Mouse (Mus musculus): Measurements from ENCODE around the gene Grhl3.

DNA sequence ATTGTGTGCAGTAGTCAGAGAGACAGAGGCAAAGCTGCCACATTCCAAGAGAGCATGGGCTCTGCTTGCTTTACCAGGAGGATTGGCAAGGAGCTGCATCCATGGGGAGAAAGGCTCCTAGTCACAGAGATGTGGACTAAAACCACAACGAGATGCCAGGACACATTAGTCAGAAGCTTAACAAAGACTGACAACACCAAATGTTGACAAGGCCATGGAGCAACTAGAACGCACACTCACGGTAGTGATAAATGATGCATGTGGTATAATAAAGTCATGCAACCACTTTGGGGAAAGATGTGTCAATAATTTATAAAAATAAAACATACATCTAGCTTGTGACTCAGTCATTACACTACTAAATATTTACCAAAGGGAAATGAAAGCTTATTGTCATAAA, 28.1 kb upstream of the Grhl3 start:
- TF ChIP-seq UBTF (IDR thresholded peaks at IDR 0.05; ENCODE audit: low read depth, low read length) = no peak
- TF ChIP-seq POLR2A (IDR thresholded peaks at IDR 0.05; ENCODE audit: low read depth, low read length) = no peak
- no peak for TF ChIP-seq ZC3H11A (IDR thresholded peaks at IDR 0.05; ENCODE audit: low read depth, low read length)
- TF ChIP-seq BHLHE40 (IDR thresholded peaks at IDR 0.05; ENCODE audit: low read depth, low read length) = no peak
- TF ChIP-seq USF1 (IDR thresholded peaks at IDR 0.05; ENCODE audit: low read depth, low read length) = no peak
